Mouse (Mus musculus): ENCODE measurements around the gene Impad1. TPM values are rescaled to one million over a fixed set of nuclear protein-coding genes. Genes with fewer than 3 reads are reported as not detected.

Impad1 gene
- polyA plus RNA-seq (2016; fragmentation: Nextera tagmentation; extraction: Ambion mirVana), result 52.6 and 54.0 TPM in 2 replicates

DNA sequence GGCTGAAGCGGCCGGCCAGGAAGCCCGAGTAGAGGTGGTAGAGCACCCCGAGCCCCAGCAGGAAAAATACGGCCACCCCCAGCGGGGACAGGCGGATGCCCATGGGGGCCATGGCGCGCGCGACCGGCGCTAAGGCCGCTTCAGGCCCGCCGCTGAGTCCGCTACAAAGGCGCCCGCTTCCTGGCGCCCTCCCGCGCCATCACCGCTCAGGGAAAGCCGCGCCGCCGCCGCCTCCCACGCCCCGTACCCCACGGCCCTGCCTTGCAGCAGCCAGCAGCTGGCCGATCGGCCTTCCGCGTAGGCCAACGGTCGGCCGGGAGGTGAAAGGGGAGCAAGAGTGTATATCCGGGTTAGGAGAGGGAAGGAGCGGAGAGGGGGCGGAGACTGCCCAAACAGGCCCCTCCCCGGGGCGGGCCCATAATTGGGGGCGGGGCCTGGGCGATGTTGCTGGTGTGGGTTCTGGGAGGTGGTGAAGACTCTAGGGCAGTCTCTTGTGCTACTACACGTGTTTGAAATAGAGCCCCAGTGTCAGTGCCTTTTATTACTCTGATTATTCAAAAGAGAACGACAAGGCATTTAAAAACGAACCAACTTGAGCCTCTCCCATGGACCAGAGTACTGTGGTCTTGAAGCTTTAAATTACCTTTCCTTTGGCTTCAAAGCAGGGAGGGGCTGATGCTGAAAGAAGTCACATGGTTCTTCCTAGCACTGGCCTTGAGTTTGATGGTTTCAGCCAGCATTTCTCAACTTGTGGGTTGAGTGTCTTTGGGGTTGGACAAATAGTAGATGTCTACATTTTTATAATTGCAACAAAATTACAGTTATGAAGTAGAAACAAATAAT lies at the start of gene Impad1:
Gene Impad1, minus strand, starts transcription at position 364 of the 843 bp plus-strand sequence.
- ATAC-seq (ENCODE audit: low FRiP score), result peak; percentile 95
- Histone ChIP-seq H3K27ac (peak within 1 kb of the TSS; percentile 78), H3K9me3 (no peaks in the 10 kb centered on the region), H3K27me3 (no peaks in the 10 kb centered on the region), H3K36me3 (replicated peaks) (peaks cover 12% of the 10 kb centered on the region), H3K4me1 (peaks cover 12% of the 10 kb centered on the region), H3K9ac (peak within 1 kb of the TSS; percentile 94), H3K4me3 (replicated peaks) (peak within 1 kb of the TSS; percentile 67), H3K4me2 (peak within 1 kb of the TSS; percentile 69)
- 1% methylated on average over 41 of the region's 48 CpGs for WGBS

DNA sequence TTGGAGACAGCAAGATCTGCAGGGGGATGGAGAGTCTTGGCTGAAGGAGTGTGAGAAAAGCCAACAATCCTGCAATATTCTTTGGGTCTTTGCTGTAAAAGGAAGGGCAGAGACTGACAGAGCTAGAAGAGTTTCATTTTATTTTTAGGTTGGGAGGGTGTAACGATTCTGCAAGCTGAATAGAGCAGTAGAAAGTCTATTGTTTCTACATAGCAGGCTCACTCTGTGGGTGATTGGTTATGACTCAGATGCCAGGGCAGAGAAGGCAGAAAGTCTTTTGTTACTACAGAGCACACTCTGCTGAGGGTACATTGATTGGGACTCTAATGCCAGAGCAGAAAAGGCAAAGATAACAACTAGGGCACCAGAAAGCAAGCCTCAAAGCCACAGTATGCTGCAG lies 47.0 kb upstream of the Impad1 start:
- WGBS, result 35% methylated on average over 1 of the region's 1 CpGs
- no peak for ATAC-seq (ENCODE audit: low FRiP score)
- H3K36me3 ChIP-seq (replicated peaks), result no peaks in the 10 kb centered on the region
- no peak overlapping the region for H3K9ac ChIP-seq
- no peak overlapping the region for H3K4me2 ChIP-seq
- no peaks in the 10 kb centered on the region for H3K9me3 ChIP-seq
- no peaks in the 10 kb centered on the region for H3K4me1 ChIP-seq
- H3K27ac ChIP-seq, result no peak overlapping the region
- H3K27me3 ChIP-seq, result no peaks in the 10 kb centered on the region
- H3K4me3 ChIP-seq (replicated peaks), result no peak overlapping the region

GRCm38 (mm10) chr4:4833789-4834295 lies 40.7 kb upstream of the Impad1 start:
- 77% methylated on average over 5 of the region's 5 CpGs for WGBS
- Histone ChIP-seq H3K27me3 (no peaks in the 10 kb centered on the region), H3K9ac (no peak overlapping the region)

GRCm38 (mm10) chr4:4828131-4828530 lies 35.0 kb upstream of the Impad1 start:
- Histone ChIP-seq H3K4me2 (no peak overlapping the region), H3K4me3 (replicated peaks) (no peak overlapping the region), H3K9ac (no peak overlapping the region), H3K27ac (no peak overlapping the region), H3K27me3 (no peaks in the 10 kb centered on the region), H3K4me1 (no peaks in the 10 kb centered on the region), H3K9me3 (no peaks in the 10 kb centered on the region), H3K36me3 (replicated peaks) (no peaks in the 10 kb centered on the region)
- WGBS, result 60% methylated on average over 2 of the region's 2 CpGs
- ATAC-seq (ENCODE audit: low FRiP score), result no peak

More at GRCm38 (mm10) chr4:4833789-4834295, 40.7 kb upstream of the Impad1 start:
- H3K27ac ChIP-seq, result no peak overlapping the region
- no peaks in the 10 kb centered on the region for H3K4me1 ChIP-seq
- no peaks in the 10 kb centered on the region for H3K36me3 ChIP-seq (replicated peaks)
- no peak for ATAC-seq (ENCODE audit: low FRiP score)
- H3K9me3 ChIP-seq, result no peaks in the 10 kb centered on the region
- H3K4me3 ChIP-seq (replicated peaks), result no peak overlapping the region
- no peak overlapping the region for H3K4me2 ChIP-seq

DNA sequence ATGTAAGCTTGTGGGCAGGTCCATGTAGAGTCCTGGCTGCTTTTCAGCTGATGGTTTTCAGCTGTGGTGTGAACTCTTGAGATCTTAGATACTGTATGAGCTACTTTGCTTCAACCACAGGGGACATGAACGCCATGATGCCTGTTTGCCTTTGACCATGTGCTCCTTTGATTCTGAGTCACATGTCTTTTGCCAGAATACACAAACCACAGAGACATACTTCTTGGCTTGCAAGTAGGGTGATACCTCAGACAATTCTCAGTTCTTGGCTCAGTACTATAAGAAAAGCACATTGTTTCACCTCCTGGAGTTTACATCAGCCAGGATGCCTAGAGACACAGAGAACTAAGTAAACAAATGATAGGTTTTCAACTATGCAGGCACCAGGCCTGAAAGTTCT lies 29.0 kb upstream of the Impad1 start:
- no peak overlapping the region for H3K4me3 ChIP-seq (replicated peaks)
- 83% methylated on average over 1 of the region's 1 CpGs for WGBS
- no peaks in the 10 kb centered on the region for H3K4me1 ChIP-seq
- no peaks in the 10 kb centered on the region for H3K27me3 ChIP-seq
- no peak overlapping the region for H3K27ac ChIP-seq
- H3K4me2 ChIP-seq, result no peak overlapping the region
- no peak overlapping the region for H3K9ac ChIP-seq
- no peaks in the 10 kb centered on the region for H3K9me3 ChIP-seq
- ATAC-seq (ENCODE audit: low FRiP score), result no peak
- no peaks in the 10 kb centered on the region for H3K36me3 ChIP-seq (replicated peaks)

DNA sequence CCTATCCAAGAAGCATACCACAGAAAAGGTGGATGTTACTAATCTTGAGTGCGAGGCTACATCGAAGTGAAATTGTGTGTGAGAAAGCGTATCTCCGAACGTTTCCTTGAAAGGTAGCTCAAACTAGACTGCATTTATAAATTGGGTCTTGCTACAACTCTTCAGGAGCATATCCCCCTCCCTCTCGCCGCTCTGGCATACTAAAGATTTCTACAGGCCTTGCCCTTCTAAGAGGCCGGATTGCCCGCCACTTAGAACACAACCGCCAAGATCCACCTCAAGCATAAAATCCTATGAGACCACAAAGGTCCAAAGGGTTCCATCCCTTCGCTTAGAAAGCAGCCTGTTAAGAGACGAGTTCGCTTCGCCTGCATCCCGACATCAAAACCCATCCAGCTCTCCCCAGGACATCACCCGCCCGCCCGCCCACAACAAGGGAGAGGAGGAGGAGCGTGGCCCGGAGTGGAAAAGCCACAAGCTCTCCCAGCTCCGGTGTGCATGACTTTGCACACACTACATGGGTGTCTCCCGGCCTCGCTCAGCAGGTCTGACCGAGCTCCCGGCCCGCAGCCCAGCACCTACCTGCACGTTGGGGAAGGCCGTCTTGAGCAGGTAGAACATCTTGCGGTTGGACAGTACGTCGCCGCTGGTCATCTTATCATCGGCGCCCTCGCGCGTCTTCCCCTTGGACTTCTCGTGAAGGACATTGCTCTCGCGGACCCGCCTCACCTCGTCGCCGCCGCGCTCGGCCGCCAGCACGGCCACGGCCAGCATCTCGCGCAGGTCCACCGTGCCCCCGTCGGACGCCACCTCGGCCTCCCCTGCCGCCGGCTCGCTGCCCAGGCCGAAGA lies 789 bp downstream of the Impad1 start:
- Histone ChIP-seq H3K4me3 (replicated peaks) (peak overlapping the region; percentile 67), H3K4me2 (peak overlapping the region; percentile 69), H3K9ac (peak overlapping the region; percentile 94), H3K9me3 (0 out of 2 replicates have a peak, but pooled peaks cover 2% of the 10 kb centered on the region), H3K4me1 (peaks cover 12% of the 10 kb centered on the region), H3K27me3 (no peaks in the 10 kb centered on the region), H3K27ac (peak overlapping the region; percentile 78), H3K36me3 (replicated peaks) (peaks cover 19% of the 10 kb centered on the region)
- WGBS, result 1% methylated on average over 61 of the region's 61 CpGs
- peak; percentile 66 for ATAC-seq (ENCODE audit: low FRiP score)

GRCm38 (mm10) chr4:4791180-4791579 lies 2.0 kb downstream of the Impad1 start:
- ATAC-seq (ENCODE audit: low FRiP score), result no peak
- 96% methylated on average over 1 of the region's 1 CpGs for WGBS
- H3K9ac ChIP-seq, result no peak overlapping the region
- H3K36me3 ChIP-seq (replicated peaks), result peaks cover 24% of the 10 kb centered on the region
- H3K27ac ChIP-seq, result no peak overlapping the region
- H3K4me3 ChIP-seq (replicated peaks), result 0 out of 2 replicates have a peak overlapping the region, but pooled peaks have one; percentile 67
- 0 out of 2 replicates have a peak, but pooled peaks cover 3% of the 10 kb centered on the region for H3K9me3 ChIP-seq
- H3K4me1 ChIP-seq, result peaks cover 12% of the 10 kb centered on the region
- H3K27me3 ChIP-seq, result no peaks in the 10 kb centered on the region
- H3K4me2 ChIP-seq, result peak overlapping the region; percentile 69

DNA sequence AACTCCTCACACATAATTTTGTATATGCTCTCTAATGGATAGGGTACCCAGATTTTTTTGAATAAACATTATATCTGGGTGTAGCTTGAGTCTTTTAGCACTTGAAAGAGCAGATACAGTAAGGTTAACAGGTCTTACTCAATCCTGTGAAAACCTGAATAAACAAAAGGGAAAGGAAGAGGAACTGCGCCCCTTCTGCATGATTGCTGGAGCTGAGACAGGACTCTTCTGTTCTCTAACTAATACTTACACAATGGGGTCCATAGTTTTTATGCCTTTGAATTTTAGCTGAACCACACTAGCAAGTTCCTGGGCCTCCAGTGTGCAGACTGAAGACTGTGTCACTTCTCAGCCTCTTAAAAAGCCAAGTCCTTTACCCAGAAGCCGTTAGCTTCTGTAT lies 8.0 kb downstream of the Impad1 start:
- Histone ChIP-seq H3K4me1 (no peaks in the 10 kb centered on the region), H3K4me2 (no peak overlapping the region), H3K9ac (no peak overlapping the region), H3K4me3 (replicated peaks) (no peak overlapping the region), H3K27ac (no peak overlapping the region), H3K9me3 (peaks cover 16% of the 10 kb centered on the region; the same call in 1 of the 2 replicates), H3K27me3 (no peaks in the 10 kb centered on the region), H3K36me3 (replicated peaks) (peaks cover 38% of the 10 kb centered on the region)
- no peak for ATAC-seq (ENCODE audit: low FRiP score)
- 95% methylated on average over 2 of the region's 2 CpGs for WGBS

GRCm38 (mm10) chr4:4784305-4784704 lies 8.8 kb downstream of the Impad1 start:
- no peaks in the 10 kb centered on the region for H3K4me1 ChIP-seq
- no peak overlapping the region for H3K4me2 ChIP-seq
- H3K4me3 ChIP-seq (replicated peaks), result no peak overlapping the region
- 86% methylated on average over 1 of the region's 1 CpGs for WGBS
- H3K36me3 ChIP-seq (replicated peaks), result peaks cover 34% of the 10 kb centered on the region
- peaks cover 16% of the 10 kb centered on the region; the same call in 1 of the 2 replicates for H3K9me3 ChIP-seq
- H3K9ac ChIP-seq, result no peak overlapping the region
- H3K27me3 ChIP-seq, result no peaks in the 10 kb centered on the region
- ATAC-seq (ENCODE audit: low FRiP score), result no peak
- H3K27ac ChIP-seq, result no peak overlapping the region

DNA sequence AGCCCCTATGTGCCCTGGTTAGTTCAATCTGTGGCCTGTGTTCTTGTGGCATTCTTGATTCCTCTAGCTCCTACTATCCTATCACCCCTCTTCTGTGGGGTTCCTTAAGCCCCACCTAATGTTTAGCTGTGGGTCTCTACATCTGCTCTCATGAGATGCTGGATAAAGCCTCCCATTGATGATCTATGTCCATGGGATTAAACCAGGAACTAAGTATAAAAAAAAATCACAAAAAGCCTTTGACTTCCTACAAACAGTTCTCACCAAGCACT lies 9.5 kb downstream of the Impad1 start:
- Histone ChIP-seq H3K4me3 (replicated peaks) (no peak overlapping the region), H3K27me3 (no peaks in the 10 kb centered on the region), H3K9ac (no peak overlapping the region), H3K9me3 (peaks cover 16% of the 10 kb centered on the region; the same call in 1 of the 2 replicates), H3K4me2 (no peak overlapping the region), H3K27ac (no peak overlapping the region), H3K36me3 (replicated peaks) (peaks cover 30% of the 10 kb centered on the region), H3K4me1 (no peaks in the 10 kb centered on the region)
- ATAC-seq (ENCODE audit: low FRiP score), result no peak

GRCm38 (mm10) chr4:4782882-4783685 lies 10.1 kb downstream of the Impad1 start:
- H3K36me3 ChIP-seq (replicated peaks), result peaks cover 26% of the 10 kb centered on the region
- WGBS, result 97% methylated on average over 4 of the region's 4 CpGs
- no peak for ATAC-seq (ENCODE audit: low FRiP score)

More at GRCm38 (mm10) chr4:4782882-4783685, 10.1 kb downstream of the Impad1 start:
- Histone ChIP-seq H3K27ac (no peak overlapping the region), H3K9me3 (peaks cover 16% of the 10 kb centered on the region; the same call in 1 of the 2 replicates), H3K9ac (no peak overlapping the region), H3K27me3 (no peaks in the 10 kb centered on the region), H3K4me1 (no peaks in the 10 kb centered on the region), H3K4me2 (no peak overlapping the region), H3K4me3 (replicated peaks) (no peak overlapping the region)

Measured in forebrain, embryonic 12.5 days (tissue).